Mouse (Mus musculus) kidney, embryonic 14.5 days (tissue): ENCODE results near the gene AC129217.1. TPM values are rescaled to one million over a fixed set of nuclear protein-coding genes. Genes with fewer than 3 reads are reported as not detected.

Experiments used
- ATAC-seq: fragments of 200-750 bp; cut with Nextera tagmentation; 2 replicates; pipeline ENCODE4 v1.8.0; 2017; ENCODE audit warnings: moderate number of reproducible peaks, mild to moderate bottlenecking, moderate TSS enrichment, moderate library complexity; ENCODE audit not compliant: low FRiP score, low TSS enrichment
- H3K27ac ChIP-seq: fragments of 300-500 bp; sonication (generic); 2 replicates; pipeline ENCODE4 v1.5.1; 2014; ENCODE audit warnings: low read depth, mild to moderate bottlenecking, low read length, moderate library complexity, mixed read lengths
- H3K27me3 ChIP-seq: fragments of 300-500 bp; sonication (generic); 2 replicates; pipeline ENCODE4 v1.6.1; 2014; ENCODE audit warnings: mild to moderate bottlenecking, low read length; ENCODE audit not compliant: control insufficient read depth, insufficient read depth
- H3K36me3 ChIP-seq: fragments of 300-500 bp; sonication (generic); 2 replicates; pipeline ENCODE4 v1.6.1; 2014; ENCODE audit warnings: low read length, mixed read lengths; ENCODE audit not compliant: control insufficient read depth, insufficient read depth
- H3K4me1 ChIP-seq: fragments of 300-500 bp; sonication (generic); 2 replicates; pipeline ENCODE4 v1.6.1; 2014; ENCODE audit warnings: low read length, mixed read lengths; ENCODE audit not compliant: control insufficient read depth, insufficient read depth
- H3K4me2 ChIP-seq: fragments of 300-500 bp; sonication (generic); replicated peaks from 2 replicates; pipeline ENCODE4 v1.6.1; 2014; ENCODE audit warnings: low read depth, mild to moderate bottlenecking, low read length
- H3K4me3 ChIP-seq: fragments of 300-500 bp; sonication (generic); 2 replicates; pipeline ENCODE4 v1.5.1; 2014; ENCODE audit warnings: mild to moderate bottlenecking, low read length
- H3K9ac ChIP-seq: fragments of 300-500 bp; sonication (generic); 2 replicates; pipeline ENCODE4 v1.6.1; 2014; ENCODE audit warnings: low read depth, mild to moderate bottlenecking, low read length, moderate library complexity
- H3K9me3 ChIP-seq: fragments of 300-500 bp; sonication (generic); 2 replicates; pipeline ENCODE4 v1.6.1; 2016; ENCODE audit warnings: low read length; ENCODE audit not compliant: control insufficient read depth
- WGBS: fragments of 180-500 bp; shearing (Covaris S2); extraction: QIAGEN DNeasy Blood & Tissue Kit; methylation state at CpG from one replicate; pipeline ENCODE4 v1.1.7; 2014; 5-methylcytosine and 5-hydroxymethylcytosine counted together
- microRNA-seq: library from miRNA; unstranded; fragments of <30 nt; microRNA quantifications from one replicate; pipeline ENCODE4, GENCODE M21; 2016
- polyA plus RNA-seq: library from polyadenylated mRNA; unstranded; fragments of >200 nt; fragmentation: Nextera tagmentation; extraction: Ambion mirVana; gene quantifications from 2 replicates; pipeline ENCODE4 v1.2.1, GENCODE M21; 2014

Gene AC129217.1
- polyA plus RNA-seq, 1 experiment from 2014 or later, result not detected

DNA sequence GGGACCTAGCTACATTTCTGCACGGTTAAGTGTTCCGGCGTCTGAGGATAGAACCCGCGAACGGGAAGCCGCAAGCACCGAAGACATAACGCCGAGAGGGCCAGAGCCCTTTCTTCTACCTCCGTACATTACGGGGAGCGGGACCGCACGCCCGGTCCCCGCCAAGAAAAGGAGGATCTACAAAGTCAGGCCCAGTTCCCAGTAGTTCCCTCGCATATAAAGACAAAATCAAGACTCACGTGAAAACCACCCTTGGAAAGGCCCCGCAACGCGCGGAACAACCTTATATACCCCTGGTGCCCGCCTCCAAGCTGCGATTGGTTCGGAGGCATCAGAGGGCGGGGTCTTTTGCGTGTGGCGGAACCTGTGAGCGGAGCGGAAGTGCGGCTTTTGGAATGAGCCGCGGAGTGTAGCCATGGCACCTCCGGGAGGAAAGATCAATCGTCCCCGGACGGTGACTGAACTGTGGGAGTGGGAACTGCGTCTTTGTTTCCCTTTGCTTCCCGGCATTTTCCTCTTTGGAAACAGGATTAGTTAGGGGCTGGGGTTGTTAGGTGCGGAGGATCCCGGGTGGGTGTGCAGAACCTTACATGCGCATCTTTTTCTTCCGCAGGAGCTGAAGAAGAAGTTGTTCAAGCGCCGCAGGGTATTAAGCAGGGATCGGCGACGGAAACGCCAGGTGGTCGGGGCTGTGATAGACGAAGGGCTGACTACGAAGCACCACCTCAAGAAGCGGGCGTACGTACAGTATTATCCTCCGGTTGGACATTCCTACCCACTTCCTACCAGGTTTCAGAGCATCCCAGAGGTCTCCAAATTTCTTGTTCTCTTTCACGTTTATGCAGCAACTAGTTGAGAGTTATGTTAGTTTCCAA, 59.2 kb downstream of the AC129217.1 start, which contains the start of the genes 1810009A15Rik and Gm49416:
Gene 1810009A15Rik, plus strand, starts transcription at position 343 of the 875 bp plus-strand sequence.
Gene Gm49416, plus strand, starts transcription at position 416 of the 875 bp plus-strand sequence.
- Histone ChIP-seq H3K9me3 (no peaks in the 10 kb centered on the region), H3K36me3 (peaks cover 13% of the 10 kb centered on the region; the same call in 1 of the 2 replicates), H3K27ac (peak within 1 kb of the TSS; percentile 87), H3K27me3 (no peaks in the 10 kb centered on the region), H3K4me3 (peak within 1 kb of the TSS; percentile 56), H3K4me2 (peak within 1 kb of the TSS; percentile 66), H3K9ac (peak within 1 kb of the TSS; percentile 86), H3K4me1 (peaks cover 10% of the 10 kb centered on the region; the same call in 1 of the 2 replicates)
- 1% methylated on average over 58 of the region's 58 CpGs for WGBS
- peak; percentile 92 for ATAC-seq

Small RNAs within 50 kb of the gene (microRNA-seq; reads per million reads assigned to microRNA genes)
- not detected for gene Mir5136

Other genes starting within 250 kb of the AC129217.1 start
- 1.7 and 3.9 TPM in 2 replicates for gene Slc22a8, start 238.5 kb upstream of the AC129217.1 start, polyA plus RNA-seq
- gene Slc22a6, start 211.7 kb upstream of the AC129217.1 start, polyA plus RNA-seq, result 1.2 and 3.2 TPM in 2 replicates
- 0.13 TPM in 1 of 2 replicates, not detected in the other for gene Chrm1, start 166.0 kb upstream of the AC129217.1 start, polyA plus RNA-seq
- gene Slc3a2, start 106.4 kb upstream of the AC129217.1 start, polyA plus RNA-seq, result 114 and 123 TPM in 2 replicates
- gene Wdr74, start 93.9 kb upstream of the AC129217.1 start, polyA plus RNA-seq, result 82.9 and 97.3 TPM in 2 replicates
- 0.70 and 2.3 TPM in 2 replicates for gene 1700092M07Rik, start 89.1 kb upstream of the AC129217.1 start, polyA plus RNA-seq
- gene Stx5a, start 88.4 kb upstream of the AC129217.1 start, polyA plus RNA-seq, result 114 and 128 TPM in 2 replicates
- 155 and 198 TPM in 2 replicates for gene Nxf1, start 72.7 kb upstream of the AC129217.1 start, polyA plus RNA-seq
- gene Tmem223, start 58.8 kb upstream of the AC129217.1 start, polyA plus RNA-seq, result 232 and 238 TPM in 2 replicates
- gene Tmem179b, start 55.3 kb upstream of the AC129217.1 start, polyA plus RNA-seq, result 80.4 and 91.0 TPM in 2 replicates
- gene Taf6l, start 43.4 kb upstream of the AC129217.1 start, polyA plus RNA-seq, result 21.7 and 22.9 TPM in 2 replicates
- gene Polr2g, start 31.2 kb upstream of the AC129217.1 start, polyA plus RNA-seq, result 188 and 230 TPM in 2 replicates
- gene Zbtb3, start 27.2 kb upstream of the AC129217.1 start, polyA plus RNA-seq, result 4.0 and 5.1 TPM in 2 replicates
- gene Ttc9c, start 10.4 kb upstream of the AC129217.1 start, polyA plus RNA-seq, result 40.0 and 61.0 TPM in 2 replicates
- gene Hnrnpul2, start 9.8 kb upstream of the AC129217.1 start, polyA plus RNA-seq, result 9.3 and 10.5 TPM in 2 replicates
- 40.2 and 42.2 TPM in 2 replicates for gene Bscl2, start 7.7 kb downstream of the AC129217.1 start, polyA plus RNA-seq
- 3.6 and 3.7 TPM in 2 replicates for gene Gng3, start 9.4 kb downstream of the AC129217.1 start, polyA plus RNA-seq
- gene Lrrn4cl, start 21.0 kb downstream of the AC129217.1 start, polyA plus RNA-seq, result 0.17 and 0.62 TPM in 2 replicates
- 197 and 222 TPM in 2 replicates for gene Ubxn1, start 41.7 kb downstream of the AC129217.1 start, polyA plus RNA-seq
- 63.1 and 70.6 TPM in 2 replicates for gene Uqcc3, start 51.1 kb downstream of the AC129217.1 start, polyA plus RNA-seq
- gene Lbhd1, start 54.0 kb downstream of the AC129217.1 start, polyA plus RNA-seq, result 98.0 and 116 TPM in 2 replicates
- not detected in 2 replicates for gene Gm49403, start 54.2 kb downstream of the AC129217.1 start, polyA plus RNA-seq
- 112 and 133 TPM in 2 replicates for gene 1810009A15Rik, start 59.1 kb downstream of the AC129217.1 start, polyA plus RNA-seq
- gene Gm49416, start 59.2 kb downstream of the AC129217.1 start, polyA plus RNA-seq, result not detected in 2 replicates
- 27.7 and 38.2 TPM in 2 replicates for gene Ints5, start 63.2 kb downstream of the AC129217.1 start, polyA plus RNA-seq
- 67.1 and 114 TPM in 2 replicates for gene Ganab, start 68.3 kb downstream of the AC129217.1 start, polyA plus RNA-seq
- 33.5 and 38.8 TPM in 2 replicates for gene B3gat3, start 90.6 kb downstream of the AC129217.1 start, polyA plus RNA-seq
- 1.2 and 2.0 TPM in 2 replicates for gene Rom1, start 99.6 kb downstream of the AC129217.1 start, polyA plus RNA-seq
- gene Eml3, start 99.8 kb downstream of the AC129217.1 start, polyA plus RNA-seq, result 17.6 and 18.7 TPM in 2 replicates
- 45.3 and 67.2 TPM in 2 replicates for gene Mta2, start 112.1 kb downstream of the AC129217.1 start, polyA plus RNA-seq
- gene Tut1, start 124.1 kb downstream of the AC129217.1 start, polyA plus RNA-seq, result 25.1 and 31.7 TPM in 2 replicates
- 479 and 516 TPM in 2 replicates for gene Eef1g, start 137.3 kb downstream of the AC129217.1 start, polyA plus RNA-seq
- 7.0 and 10.0 TPM in 2 replicates for gene Ahnak, start 159.5 kb downstream of the AC129217.1 start, polyA plus RNA-seq